Comparison of ENCODE assay signal across 8 mouse cellular contexts in the genomic region with DNA sequence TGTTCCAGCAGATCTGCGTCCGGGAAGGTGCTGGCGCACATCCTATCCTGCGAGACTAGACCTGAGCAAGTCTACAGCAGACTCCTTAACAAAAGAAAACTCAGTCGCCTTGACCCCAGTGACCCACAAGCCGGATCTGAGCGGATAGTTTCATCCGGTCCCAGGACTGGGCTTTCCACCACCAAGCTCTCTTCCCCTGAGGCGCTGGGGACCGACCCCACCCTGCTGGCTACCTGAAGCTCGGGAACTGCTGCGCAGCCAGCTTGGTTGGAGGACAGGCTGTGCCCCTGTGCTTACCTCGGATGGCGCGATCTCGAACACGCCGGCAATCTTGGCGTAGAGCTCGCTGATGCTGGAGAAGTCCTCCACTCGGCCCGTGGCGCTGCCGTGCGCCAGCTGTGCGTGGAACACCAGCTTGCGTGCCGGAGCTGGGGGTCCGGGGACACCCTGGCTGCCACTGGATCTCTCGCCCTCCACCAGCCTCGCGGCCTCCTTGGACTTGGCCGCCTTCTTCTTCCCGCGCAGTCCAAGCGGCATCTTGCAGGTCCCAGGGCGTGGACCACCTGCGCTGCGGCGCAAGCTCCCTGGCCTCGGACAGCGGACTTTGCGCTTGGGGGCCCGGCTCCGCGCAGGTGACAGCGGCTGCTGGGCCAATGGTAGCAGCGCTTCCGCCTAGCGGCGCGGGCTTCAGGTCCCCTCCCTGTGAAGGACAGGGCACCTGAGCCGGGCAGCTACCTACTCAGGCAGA. TPM values are rescaled to one million over a fixed set of nuclear protein-coding genes. Genes with fewer than 3 reads are reported as not detected.
DNase-seq lines count a peak whose midpoint lies in the region; ATAC-seq lines count a peak whose summit lies in the region.

No protein-coding gene starts in this region.

- DNase-seq in CD4-positive, CD25-positive, alpha-beta regulatory T cell, adult 2 months (ENCODE audit: low read depth, low spot score): peak; percentile 21
- peak; percentile 35 for DNase-seq in adrenal gland, postnatal 25 days
- DNase-seq in heart, postnatal 14 days: peak; percentile 56 to 57
- DNase-seq in kidney, postnatal 36 days: peak; percentile 86 to 87
- DNase-seq in lung, postnatal 25 days (ENCODE audit: low spot score): peak; percentile 52
- DNase-seq in right cerebral cortex, postnatal 14 days: peak; percentile 33

- H3K4me3 ChIP-seq in embryonic facial prominence, embryonic 13.5 days: peak overlapping the region; percentile 49

- WGBS in embryonic facial prominence, embryonic 13.5 days: under 1% methylated on average over 53 of the region's 53 CpGs

- no peaks in the 10 kb centered on the region for H3K36me3 ChIP-seq in embryonic facial prominence, embryonic 13.5 days

- H3K9ac ChIP-seq in embryonic facial prominence, embryonic 13.5 days: peak overlapping the region; percentile 65

- no peaks in the 10 kb centered on the region for H3K9me3 ChIP-seq in embryonic facial prominence, embryonic 13.5 days

- H3K27ac ChIP-seq in embryonic facial prominence, embryonic 13.5 days: no peak overlapping the region

- intact Hi-C loops in heart, postnatal 14 days (cut with DNase I): no loop called here

- 0 out of 2 replicates have a peak, but pooled peaks have one; percentile 48 for ATAC-seq in embryonic facial prominence, embryonic 13.5 days (ENCODE audit: insufficient number of reproducible peaks, insufficient read depth, low FRiP score, low TSS enrichment, low read depth)
- ATAC-seq in activated CD4-positive, CD25-positive, alpha-beta regulatory T cell, adult 4 months: no peak

- H3K4me1 ChIP-seq in embryonic facial prominence, embryonic 13.5 days: peaks cover 22% of the 10 kb centered on the region

- peak overlapping the region; percentile 97 for H3K4me2 ChIP-seq in embryonic facial prominence, embryonic 13.5 days

- peaks cover 29% of the 10 kb centered on the region for H3K27me3 ChIP-seq in embryonic facial prominence, embryonic 13.5 days

RNA-seq across cellular contexts. Expression of gene Gipc2, which starts 0.5 kb away (rescaled TPM):
- total RNA-seq in adrenal gland, postnatal 25 days (2021): 1.1 TPM in 1 of 2 replicates, not detected in the other
- polyA plus RNA-seq in embryonic facial prominence, embryonic 13.5 days (2015; fragmentation: Nextera tagmentation; extraction: Ambion mirVana): 3.1 and 4.2 TPM in 2 replicates
- total RNA-seq in heart, postnatal 14 days (2021): 1 to 10 TPM; 2.1 to 2.9 TPM
- not detected for polyA plus RNA-seq in activated CD4-positive, CD25-positive, alpha-beta regulatory T cell, adult 4 months (2017; shearing (Covaris generic))

RNA-seq across cellular contexts. Expression of gene Dnajb4, which starts 44.6 kb away (rescaled TPM):
- 35.4 and 36.6 TPM in 2 replicates for total RNA-seq in adrenal gland, postnatal 25 days (2021)
- 27.9 and 31.7 TPM in 2 replicates for polyA plus RNA-seq in embryonic facial prominence, embryonic 13.5 days (2015; fragmentation: Nextera tagmentation; extraction: Ambion mirVana)
- total RNA-seq in heart, postnatal 14 days (2021): 10 to 100 TPM; 74.3 to 80.3 TPM
- 1 to 10 TPM; 5.2 to 6.0 TPM for polyA plus RNA-seq in activated CD4-positive, CD25-positive, alpha-beta regulatory T cell, adult 4 months (2017; shearing (Covaris generic))

RNA-seq across cellular contexts. Expression of gene Fubp1, which starts 44.7 kb away (rescaled TPM):
- total RNA-seq in adrenal gland, postnatal 25 days (2021): 157 and 210 TPM in 2 replicates
- polyA plus RNA-seq in embryonic facial prominence, embryonic 13.5 days (2015; fragmentation: Nextera tagmentation; extraction: Ambion mirVana): 336 and 338 TPM in 2 replicates
- 10 to 100 TPM; 68.1 to 80.6 TPM for total RNA-seq in heart, postnatal 14 days (2021)
- 100 to 1,000 TPM; 222 to 239 TPM for polyA plus RNA-seq in activated CD4-positive, CD25-positive, alpha-beta regulatory T cell, adult 4 months (2017; shearing (Covaris generic))

Comparison
In these comparisons a context has a peak if more than half of its experiments do, and no peak if none do; other contexts are left out.
1. DNase-seq: peak in every context shown above with its lines; median percentile 86 in kidney, postnatal 36 days; 56 in heart, postnatal 14 days; 52 in lung, postnatal 25 days; 35 in adrenal gland, postnatal 25 days; 33 in right cerebral cortex, postnatal 14 days; 21 in CD4-positive, CD25-positive, alpha-beta regulatory T cell, adult 2 months.